Mouse (Mus musculus) telencephalon, adult 2 months (tissue): ENCODE measurements around the gene Scrn3.

Experiments used
- DNase-seq: peaks from one replicate; pipeline ENCODE4 v3.0.0-alpha.2; 2011; ENCODE audit warnings: low read depth, low spot score

The Scrn3 gene

GRCm38 (mm10) chr2:73274119-73274920 is 38.1 kb upstream of the Scrn3 start:
- no peak for DNase-seq

GRCm38 (mm10) chr2:73275261-73276040 is 37.0 kb upstream of the Scrn3 start:
- DNase-seq, result no peak

- DNase-seq, result no peak
Observed at GRCm38 (mm10) chr2:73276141-73276571, 36.2 kb upstream of the Scrn3 start.

- DNase-seq, result no peak
Observed at GRCm38 (mm10) chr2:73277021-73277708, 35.2 kb upstream of the Scrn3 start.

- DNase-seq, result no peak
Observed at GRCm38 (mm10) chr2:73277709-73278075, 34.7 kb upstream of the Scrn3 start.

GRCm38 (mm10) chr2:73278131-73278854 is 34.1 kb upstream of the Scrn3 start:
- DNase-seq, result peak; percentile 88

GRCm38 (mm10) chr2:73278869-73279268 is 33.5 kb upstream of the Scrn3 start:
- DNase-seq, result no peak

GRCm38 (mm10) chr2:73279271-73280038 is 32.9 kb upstream of the Scrn3 start:
- no peak for DNase-seq

GRCm38 (mm10) chr2:73280356-73281047 is 31.9 kb upstream of the Scrn3 start:
- no peak for DNase-seq

- DNase-seq, result no peak
Observed at GRCm38 (mm10) chr2:73281048-73281661, 31.2 kb upstream of the Scrn3 start.

- no peak for DNase-seq
Observed at GRCm38 (mm10) chr2:73281707-73282106, 30.7 kb upstream of the Scrn3 start.

- no peak for DNase-seq
Observed at GRCm38 (mm10) chr2:73285630-73286029, 26.8 kb upstream of the Scrn3 start.

- DNase-seq, result no peak
Observed at GRCm38 (mm10) chr2:73291130-73291529, 21.3 kb upstream of the Scrn3 start.

GRCm38 (mm10) chr2:73295023-73295422 is 17.4 kb upstream of the Scrn3 start:
- DNase-seq, result no peak

GRCm38 (mm10) chr2:73298154-73298553 is 14.2 kb upstream of the Scrn3 start:
- no peak for DNase-seq

GRCm38 (mm10) chr2:73298841-73299240 is 13.6 kb upstream of the Scrn3 start:
- DNase-seq, result no peak

- DNase-seq, result no peak
Observed at GRCm38 (mm10) chr2:73301979-73302378, 10.4 kb upstream of the Scrn3 start.

- DNase-seq, result no peak
Observed at GRCm38 (mm10) chr2:73302722-73303121, 9.7 kb upstream of the Scrn3 start.

- no peak for DNase-seq
Observed at GRCm38 (mm10) chr2:73304506-73304905, 7.9 kb upstream of the Scrn3 start.

GRCm38 (mm10) chr2:73306006-73306405 is 6.4 kb upstream of the Scrn3 start:
- DNase-seq, result no peak
